Mouse (Mus musculus) frontal cortex, postnatal 10 days (tissue): ENCODE measurements at regions not wholly inside any gene's neighbourhood (a gene's known extent, or its start where the extent isn't known, plus 50 kb on each side); places are given as distances from the start of the nearest gene placed in this dataset.

ENCODE experiments used
- DNase-seq, 2 experiments: peaks; one replicate each; pipeline ENCODE4 v3.0.0; 2022; ENCODE audit warnings: low spot score in 2 of 2, mixed read lengths in 1 of 2

DNA sequence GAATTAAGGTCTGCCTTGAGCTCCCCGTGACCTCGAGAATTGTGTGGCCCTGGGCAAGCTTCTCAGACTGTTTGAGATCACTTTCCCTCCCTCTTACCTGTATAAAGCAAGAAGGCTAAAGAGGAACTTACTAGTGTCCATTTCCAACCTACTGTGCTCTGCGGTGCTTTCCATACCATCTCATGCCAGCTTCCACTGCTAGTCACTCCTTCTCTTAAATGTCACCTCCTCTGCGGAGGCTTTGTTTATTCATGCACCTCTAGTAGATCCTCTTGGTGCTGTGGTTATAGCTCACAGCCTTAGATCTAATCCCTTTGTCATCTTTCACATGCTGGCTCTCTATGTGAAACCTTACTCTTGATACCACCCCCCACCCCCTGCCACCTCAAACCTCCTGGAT is 2310.3 kb upstream of the Lrrc6 start:
- DNase-seq: no peak

DNA sequence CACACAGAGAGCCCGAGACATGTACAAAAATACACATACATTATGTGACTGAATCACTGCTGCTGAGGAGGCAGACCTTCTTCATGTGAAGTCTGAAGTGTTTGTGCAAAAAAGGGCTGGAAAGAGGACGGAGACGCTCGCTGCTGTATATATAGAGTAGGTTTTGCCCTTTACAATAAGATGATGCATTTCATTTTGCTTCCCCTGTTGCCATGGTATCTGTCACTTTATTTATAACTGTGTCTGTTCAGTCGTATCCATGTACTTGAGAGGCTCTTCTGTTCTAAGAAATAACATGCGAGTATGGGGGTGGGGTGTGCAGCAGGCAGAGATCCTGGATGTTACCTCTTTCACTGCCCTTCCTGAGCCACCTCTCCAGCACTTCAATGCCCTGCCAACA is 2309.9 kb upstream of the Lrrc6 start:
- peak; percentile 20 to 57 for DNase-seq

DNA sequence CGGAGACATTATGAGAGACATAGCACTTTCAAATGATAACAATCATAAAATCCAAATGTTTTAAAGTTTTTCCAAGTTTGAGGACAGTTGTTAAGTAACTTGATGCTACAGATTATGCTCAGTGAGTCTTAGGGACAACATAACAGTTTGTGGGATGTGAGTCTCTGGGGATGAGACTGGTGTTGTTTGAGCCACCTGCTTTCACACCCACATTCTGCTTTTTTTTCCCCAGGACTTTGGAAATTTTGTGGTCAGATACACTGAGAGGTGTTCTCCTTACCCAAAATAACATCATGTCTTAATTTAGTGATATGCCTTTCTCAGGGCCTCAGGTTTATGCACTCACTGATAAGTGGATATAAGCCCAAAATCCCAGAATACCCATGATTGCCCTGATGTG is 2307.5 kb upstream of the Lrrc6 start:
- DNase-seq: no peak

DNA sequence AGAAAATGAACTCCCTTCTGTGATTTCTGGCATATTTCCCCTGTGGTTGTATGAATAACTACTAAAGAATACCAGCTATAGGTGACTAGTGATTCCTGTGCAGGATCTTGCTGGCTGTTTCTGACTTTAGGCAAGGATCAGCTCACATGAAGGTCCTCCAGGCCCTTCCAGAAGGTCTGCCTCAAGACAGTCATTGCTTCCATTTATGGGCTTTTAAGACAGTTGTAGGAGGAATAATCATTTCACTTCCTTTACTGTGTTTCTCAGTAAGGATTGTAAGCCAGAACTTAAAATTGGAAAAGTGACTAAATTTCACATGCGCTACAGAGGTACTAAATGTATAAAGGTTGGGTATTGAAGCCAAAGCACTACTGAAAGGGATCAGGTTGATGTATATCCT is 2303.5 kb upstream of the Lrrc6 start:
- no peak for DNase-seq

DNA sequence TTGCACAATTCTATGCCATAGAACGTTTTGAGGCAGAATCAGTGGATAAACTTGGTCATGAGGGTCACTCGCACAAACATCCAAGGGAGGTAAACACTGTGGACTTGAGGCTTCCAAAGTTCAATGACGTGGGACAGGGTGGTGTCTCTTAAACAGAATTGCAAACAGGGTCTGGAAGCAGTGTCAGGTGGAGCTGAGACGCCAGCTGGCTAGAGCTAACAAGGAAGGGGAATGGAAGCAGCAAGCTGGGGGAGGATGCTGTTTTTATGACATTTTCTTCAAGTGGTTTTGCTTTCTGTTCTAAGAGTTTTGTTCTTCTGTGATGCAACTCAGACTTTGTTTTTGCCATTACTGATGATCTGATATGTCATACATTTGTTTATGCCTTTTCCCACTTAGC is 2301.1 kb upstream of the Lrrc6 start:
- no peak for DNase-seq

DNA sequence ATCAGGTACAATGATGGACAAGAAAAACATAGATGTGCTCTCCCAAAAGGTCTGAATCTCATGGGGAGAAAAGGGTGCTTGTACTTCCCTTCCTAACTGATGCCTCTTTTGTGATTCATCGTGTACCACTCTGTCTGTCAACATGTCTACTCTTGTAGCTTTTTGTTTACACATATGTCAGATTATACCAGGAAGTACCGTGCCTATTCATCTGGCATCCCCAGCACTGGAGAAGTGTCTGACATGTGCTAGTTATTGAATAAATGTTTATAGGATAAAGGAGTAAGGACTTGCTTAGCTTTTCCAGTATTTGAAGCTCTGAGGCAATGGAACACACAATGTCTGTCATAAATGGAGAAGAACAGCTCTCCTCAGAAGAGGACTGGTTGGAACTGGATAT is 2296.7 kb upstream of the Lrrc6 start:
- no peak for DNase-seq

DNA sequence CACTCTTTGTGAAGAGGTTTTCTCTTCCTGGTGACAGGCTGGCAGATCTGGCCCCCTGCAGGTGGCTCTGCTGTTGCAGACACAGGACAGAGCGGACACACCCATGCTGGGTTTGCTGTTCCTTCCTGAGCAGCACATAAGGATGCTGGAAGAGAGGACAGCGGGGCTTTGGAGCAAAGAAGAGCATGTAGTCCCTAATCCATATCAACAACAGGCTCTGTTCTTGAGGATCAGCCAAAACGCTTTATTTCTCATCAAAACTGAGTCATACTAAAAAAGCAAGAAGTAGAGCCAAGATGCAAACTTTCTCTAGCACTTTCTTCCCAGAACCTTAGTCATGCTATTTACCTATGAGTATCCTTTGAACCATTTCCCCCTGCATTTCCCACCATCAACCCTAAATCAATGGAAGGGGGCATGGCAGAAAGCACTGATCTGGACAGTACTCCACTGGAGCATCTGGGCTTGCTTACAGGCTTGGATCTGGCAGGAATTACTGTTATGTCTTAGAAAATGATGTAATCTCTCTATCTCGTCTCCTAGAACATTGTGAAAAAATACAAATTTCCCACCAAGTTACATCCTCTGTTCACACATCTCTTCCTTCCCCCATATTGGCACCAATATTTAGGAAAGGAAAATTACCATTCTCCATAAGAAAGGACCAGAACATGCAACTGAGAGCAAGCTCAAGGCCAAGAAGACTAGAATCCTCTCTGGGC is 2294.7 kb upstream of the Lrrc6 start:
- no peak for DNase-seq

DNA sequence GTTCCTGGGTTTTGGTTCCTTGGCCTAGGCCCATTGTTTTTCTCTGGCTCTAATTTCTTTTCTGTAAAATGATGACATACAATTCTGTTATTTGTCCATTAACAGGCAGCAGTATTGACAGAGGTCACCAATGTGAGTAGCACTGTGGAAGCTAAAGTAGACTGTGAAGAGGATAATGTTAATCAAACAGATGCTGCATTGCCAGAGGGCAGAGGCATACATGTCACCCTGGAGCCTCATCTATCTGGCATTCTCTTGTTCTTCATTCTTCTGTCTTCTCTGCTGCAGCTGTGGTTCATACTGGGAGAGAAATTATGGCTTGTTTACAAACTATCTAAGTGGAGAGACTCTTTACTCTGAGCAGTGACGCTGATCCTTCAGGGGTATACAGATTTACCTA is 2259.2 kb upstream of the Lrrc6 start:
- DNase-seq: no peak

DNA sequence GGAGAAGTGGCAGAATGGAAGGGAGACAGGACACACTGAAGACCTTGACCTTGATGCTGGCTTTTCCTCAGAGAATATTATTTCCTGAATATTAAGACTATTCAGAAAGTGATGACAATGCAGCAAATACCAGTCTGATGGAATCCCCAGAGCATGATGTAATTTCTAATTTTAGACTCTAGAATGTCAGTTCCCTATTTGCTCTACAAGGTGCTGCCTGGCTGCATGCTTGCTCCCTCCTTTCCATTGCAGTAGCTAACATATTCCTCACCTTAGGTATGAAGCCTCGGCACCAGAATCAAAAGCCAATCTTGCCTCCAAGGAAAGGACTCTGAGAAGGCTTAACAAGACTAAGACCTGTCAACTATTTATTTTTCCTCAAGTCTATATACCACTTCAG is 2254.5 kb upstream of the Lrrc6 start:
- no peak for DNase-seq

DNA sequence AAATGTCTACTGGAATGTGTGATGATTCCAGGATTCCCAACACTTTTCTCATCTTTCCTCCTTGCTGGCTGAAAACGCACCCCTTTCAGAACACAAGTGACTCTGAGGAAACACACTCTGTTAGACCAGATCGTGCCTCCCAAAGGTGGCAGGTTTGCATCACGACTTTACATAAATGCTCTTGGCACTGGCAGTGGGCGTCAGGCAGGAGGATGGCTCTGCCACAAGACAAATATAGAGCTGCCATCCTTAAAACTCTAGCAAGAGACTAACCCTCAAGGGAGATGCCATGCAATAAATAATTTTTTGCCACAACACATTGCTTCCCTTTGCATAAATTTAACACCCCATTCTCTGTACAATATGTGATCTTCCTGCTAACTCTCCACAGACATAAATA is 2254.1 kb upstream of the Lrrc6 start:
- DNase-seq: peak; percentile 40 to 80

DNA sequence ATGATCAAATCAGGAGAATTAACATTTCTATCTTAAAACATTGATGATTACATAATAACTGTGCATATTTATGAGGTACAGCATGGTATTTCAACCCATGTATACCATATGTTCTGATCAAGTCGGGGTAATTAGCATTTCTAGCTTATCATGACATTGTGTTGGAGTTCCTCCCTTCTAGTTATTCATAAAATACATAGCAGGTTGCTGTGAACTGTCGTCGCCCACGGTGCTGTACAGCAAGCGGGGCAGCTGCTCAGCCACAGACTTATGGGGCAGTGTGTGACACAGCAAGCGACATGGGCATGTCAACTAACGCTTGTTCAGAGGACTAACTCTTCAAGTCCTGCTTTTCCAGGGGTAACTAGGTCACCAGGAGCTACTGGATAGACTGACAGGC is 2238.6 kb upstream of the Lrrc6 start:
- DNase-seq: peak in 1 of 2 experiments; percentile 10

DNA sequence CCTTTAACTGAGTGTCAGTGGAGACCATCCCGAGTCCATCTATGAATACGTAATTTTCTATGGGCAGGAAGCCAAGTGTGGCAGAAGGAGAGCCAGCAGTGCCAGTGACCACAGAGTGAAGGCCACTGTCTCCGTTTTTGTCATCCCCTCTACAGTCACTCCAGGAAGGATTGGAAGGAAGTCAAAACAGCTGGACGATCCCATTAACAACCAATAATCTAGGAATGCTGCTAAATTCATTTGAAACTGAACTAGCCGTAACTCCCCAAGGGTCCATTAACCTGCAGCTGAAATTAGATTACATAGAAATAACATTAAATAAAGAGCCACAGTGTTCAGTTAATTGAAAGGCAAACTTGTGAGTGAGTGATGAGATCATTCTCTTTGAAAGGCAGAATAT is 2220.5 kb upstream of the Lrrc6 start:
- no peak for DNase-seq

DNA sequence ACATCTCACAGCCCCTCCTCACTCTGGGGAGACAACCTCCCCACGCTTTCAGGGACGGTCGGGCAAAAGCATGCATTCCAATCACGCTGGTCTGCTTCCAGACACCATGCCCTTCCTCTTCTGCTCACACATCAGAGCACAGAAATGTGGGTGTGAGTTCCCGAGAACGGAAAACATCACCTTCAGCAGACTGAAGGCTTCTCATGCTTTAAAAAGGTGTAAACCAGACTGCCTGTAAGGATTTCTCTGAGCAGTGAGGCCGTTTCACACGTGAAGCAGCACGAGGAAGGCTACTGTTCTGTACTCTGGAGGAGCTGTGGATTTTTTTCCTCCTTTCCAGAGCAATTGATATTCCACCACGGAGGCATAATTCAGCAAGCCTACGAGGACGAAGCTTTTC is 2218.8 kb upstream of the Lrrc6 start:
- peak in 1 of 2 experiments; percentile 27 for DNase-seq

DNA sequence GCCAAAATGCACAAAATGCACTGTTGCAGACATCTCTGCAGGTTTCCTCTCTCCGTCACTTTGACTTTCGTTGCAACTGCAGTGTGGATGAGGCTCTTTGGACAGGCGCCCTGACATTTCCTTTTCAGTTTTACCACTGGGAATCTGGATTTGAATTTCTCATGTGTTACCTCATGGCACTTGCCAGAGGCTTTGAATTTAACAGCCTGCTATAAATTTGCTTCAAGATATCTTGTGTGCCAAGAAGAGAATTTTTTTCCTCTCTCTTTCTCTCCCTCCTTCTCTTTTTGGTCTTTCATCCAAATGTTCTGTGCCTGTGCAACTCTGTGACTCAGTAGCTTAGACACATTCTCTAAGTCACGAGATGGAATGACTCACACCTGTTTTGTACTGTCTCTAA is 2213.6 kb upstream of the Lrrc6 start:
- DNase-seq: no peak

DNA sequence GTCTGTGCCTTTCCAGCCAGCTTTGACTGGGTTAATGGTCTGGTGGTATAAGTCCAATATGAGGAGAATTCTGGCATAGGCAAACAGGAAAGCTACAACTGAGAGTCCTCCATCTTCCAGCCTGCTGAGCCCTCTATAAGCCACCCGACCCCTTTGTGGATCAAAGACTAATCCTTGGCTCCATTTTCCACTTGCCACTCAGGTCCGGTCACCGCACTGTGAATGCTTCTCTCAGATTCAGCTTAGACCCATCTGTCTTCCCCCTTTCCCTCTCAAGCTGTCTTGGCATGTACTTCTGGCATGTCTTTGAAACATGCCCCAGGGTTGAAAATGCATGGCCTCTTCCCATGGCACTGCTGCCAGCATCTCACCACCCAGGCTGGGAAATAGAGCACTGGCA is 2206.6 kb upstream of the Lrrc6 start:
- DNase-seq: no peak

DNA sequence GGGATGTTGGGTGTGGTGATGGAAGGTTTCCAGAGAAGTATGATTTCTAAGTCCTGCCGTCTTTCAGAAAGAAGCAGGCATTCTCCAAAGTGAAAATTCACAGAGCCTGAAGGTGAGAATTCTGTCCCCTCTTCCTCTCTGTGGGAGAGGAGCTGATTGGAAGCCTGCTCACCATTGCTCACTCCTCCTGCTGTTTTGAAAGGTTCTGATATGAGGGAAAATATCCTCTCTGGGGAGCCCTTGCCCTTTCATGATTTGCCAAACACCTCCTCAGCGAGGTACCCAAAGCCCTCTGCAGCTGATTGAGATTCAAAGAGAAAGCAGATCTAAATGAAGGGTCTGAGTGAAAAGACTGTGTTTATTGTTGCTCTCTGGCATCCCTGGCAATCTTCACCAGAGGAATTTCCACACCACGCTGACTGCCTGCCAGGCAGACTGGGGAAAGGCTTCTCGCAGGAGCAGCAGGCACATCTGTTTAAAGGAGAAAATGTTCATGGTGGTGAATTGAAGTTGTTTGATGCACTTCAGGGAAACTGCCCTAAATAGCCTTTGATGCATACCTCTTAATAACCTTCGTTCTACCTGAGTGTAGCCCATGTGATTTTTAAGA is 2194.4 kb upstream of the Lrrc6 start:
- no peak for DNase-seq

DNA sequence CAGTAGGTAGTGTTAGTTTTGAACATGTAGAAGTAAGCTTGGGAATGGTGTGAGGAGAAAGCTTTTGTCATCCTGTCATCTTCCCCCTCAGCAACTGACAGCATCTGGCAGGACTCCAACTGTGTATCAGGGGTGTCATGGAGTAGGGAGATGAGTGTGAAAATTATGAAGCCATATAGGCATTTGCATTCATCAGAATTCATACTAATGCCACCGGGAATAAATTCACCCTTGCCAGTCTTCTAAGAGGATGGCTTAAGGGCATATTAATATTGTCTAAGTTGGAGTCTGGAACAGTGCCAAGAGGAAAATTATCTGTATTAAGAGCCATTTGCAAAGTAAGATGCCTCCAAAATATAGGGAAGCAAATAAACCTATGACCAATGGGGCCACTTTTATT is 2166.8 kb upstream of the Lrrc6 start:
- DNase-seq: no peak

DNA sequence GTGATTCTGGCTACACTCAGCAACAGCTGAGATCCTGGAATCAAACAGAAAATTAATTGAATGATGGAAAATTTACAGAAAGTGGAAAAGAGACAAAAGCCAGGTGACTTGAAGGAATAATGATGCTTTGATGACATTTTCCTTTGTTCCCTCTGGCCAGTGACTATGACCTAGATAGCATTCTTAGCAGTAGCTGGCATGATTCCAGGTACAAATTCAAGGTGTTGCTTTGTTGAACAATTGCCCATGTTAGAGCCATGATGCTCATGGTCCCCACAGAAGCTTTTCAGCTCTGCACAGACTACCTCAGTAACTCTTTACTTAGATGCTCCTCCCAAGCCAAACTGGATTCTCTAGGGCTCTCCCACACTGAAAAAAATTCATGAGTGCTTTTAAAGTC is 2164.6 kb upstream of the Lrrc6 start:
- DNase-seq: no peak

DNA sequence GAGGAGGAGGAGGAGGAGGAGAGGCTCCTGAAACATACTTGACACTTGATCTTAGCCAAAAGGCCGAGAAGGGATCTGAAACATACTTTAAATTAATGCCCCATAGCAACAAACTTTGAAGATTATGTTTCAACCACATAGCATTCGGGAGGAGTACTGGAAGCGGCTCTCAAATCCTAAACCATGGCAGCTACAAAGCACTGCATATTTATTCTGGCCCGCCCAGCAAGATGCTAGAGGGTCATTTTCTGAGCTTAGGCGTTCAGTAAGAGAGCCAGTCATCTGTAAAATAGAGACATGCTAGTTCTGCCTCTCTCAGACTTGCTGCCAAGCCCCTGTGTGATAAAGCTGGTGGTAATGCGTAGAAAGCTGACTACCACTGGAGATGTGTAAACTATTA is 2156.0 kb upstream of the Lrrc6 start:
- no peak for DNase-seq

DNA sequence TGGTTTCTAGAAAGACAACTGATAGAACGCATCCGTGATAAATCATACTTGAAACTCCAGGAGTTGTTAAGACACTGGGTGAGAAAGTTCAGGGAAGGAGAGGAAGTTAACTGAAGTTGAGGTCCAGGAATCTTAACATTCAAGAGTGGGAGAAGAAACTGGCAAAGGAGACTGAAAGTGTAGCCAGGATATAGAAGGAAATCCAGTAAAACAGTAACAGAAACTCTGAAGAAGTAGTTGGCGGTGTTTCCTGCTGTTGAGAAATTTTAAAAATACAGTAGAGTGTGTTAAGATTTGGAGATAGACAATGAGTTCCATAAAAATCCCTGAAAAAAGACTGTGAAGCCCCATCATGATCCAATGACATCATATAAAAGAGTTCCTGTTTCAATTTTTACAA is 2154.3 kb upstream of the Lrrc6 start:
- DNase-seq: no peak

DNA sequence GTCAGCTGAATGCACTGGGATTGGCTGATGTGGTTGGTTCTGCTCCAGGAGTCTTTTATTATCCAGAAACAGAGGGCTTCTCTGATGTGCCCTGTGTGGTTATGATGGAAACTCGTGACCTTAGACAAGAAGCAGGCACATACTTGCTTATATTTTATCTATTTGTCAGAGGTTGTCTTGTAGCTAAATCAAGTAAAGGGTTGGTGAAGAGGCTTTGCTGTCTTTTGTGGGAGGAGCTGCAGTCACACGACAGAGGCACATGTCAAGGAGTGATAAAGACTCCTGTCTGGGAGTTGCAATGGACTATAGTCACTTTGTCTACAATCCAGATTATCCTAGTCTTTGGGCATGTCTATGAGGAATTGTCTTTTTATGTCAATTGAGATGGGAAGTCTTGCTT is 2149.9 kb upstream of the Lrrc6 start:
- DNase-seq: no peak

DNA sequence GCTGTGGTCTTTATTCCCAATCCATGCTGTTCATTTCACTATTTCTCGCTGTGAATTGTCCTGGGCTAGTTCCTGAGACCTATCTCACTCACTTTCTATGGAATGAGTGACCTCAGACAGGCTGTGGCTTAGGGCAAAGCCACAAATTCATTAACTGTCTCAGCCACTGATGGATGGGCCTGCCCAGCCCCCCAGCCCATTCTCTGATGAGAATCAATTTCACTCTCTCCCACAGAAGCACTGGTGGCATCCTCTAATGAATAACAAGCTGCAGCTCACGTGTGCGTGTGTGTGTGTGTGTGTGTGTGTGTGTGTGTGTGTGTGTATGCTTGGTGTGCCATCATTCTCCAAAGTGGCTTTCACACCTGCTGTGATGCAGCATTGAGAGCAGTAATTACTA is 2149.3 kb upstream of the Lrrc6 start:
- DNase-seq: no peak

DNA sequence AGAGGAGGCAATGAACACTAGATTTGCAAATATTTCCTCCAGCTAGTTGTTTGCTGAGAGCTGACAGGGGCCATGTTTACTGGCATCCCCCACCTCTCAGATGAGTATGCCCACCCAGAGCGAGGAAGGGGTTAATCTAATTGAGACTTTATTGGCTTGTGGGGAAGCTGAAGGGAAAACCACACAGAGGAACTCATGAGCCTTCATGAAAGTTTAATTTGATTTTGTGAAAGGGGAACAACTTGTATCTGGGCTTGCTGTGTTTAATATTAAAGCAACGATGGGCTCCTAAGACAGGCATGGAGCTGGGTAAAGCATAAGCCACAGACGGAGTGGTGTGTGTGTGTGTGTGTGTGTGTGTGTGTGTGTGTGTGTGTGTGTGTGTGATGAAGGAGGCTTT is 2146.2 kb upstream of the Lrrc6 start:
- DNase-seq: no peak

DNA sequence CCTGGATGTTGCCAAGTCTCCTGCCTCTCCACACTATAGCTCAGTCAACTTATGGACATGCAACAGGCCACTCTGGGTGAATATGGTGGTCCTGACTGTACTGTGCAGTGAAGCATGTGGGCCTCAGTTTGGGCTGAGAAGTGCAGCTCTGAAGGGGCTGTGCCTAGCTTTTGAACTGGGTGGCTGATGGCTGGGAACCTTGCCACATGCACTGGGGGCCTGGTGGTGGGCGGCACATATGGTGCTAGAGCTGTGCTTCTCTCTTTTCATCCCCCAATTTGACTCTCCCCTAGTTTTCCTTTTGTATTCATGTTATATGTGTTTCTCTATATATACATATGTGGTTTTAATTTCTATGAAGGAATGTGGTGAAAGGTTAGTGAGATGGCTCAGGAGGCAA is 2144.2 kb upstream of the Lrrc6 start:
- DNase-seq: no peak
